Mouse (Mus musculus): Measurements from ENCODE around the gene Pik3r6. TPM values are rescaled to one million over a fixed set of nuclear protein-coding genes. Genes with fewer than 3 reads are reported as not detected.

Gene Pik3r6
- polyA plus RNA-seq, 1 experiment from 2014 or later: 5.6 TPM

- Histone ChIP-seq H3K4me1 (ENCODE audit: insufficient read depth) (peaks cover 4% of the 10 kb centered on the region; the same call in 1 of the 2 replicates), H3K9me3 (ENCODE audit: low read depth, low read length) (no peaks in the 10 kb centered on the region), H3K9ac (no peak overlapping the region), H3K4me3 (ENCODE audit: low read depth, low read length) (no peak overlapping the region), H3K36me3 (ENCODE audit: insufficient read depth) (no peaks in the 10 kb centered on the region), H3K27ac (ENCODE audit: low read depth) (no peak overlapping the region), H3K27me3 (ENCODE audit: insufficient read depth, low read length) (no peaks in the 10 kb centered on the region), H3K4me2 (no peak overlapping the region)
- no peak for TF ChIP-seq CTCF (IDR thresholded peaks at IDR 0.05; ENCODE audit: low read depth)
- WGBS: 67% methylated on average over 6 of the region's 6 CpGs
- ATAC-seq (ENCODE audit: insufficient read depth) (no peak), DNase-seq (peak; percentile 65)
Observed at GRCm38 (mm10) chr11:68477661-68478060, 25.2 kb upstream of the Pik3r6 start.

GRCm38 (mm10) chr11:68478574-68478981 lies 24.2 kb upstream of the Pik3r6 start:
- Histone ChIP-seq H3K27ac (ENCODE audit: low read depth) (peak overlapping the region; percentile 3; the same call in 1 of the 2 replicates), H3K27me3 (ENCODE audit: insufficient read depth, low read length) (no peaks in the 10 kb centered on the region), H3K4me2 (no peak overlapping the region), H3K4me3 (ENCODE audit: low read depth, low read length) (no peak overlapping the region), H3K36me3 (ENCODE audit: insufficient read depth) (no peaks in the 10 kb centered on the region), H3K4me1 (ENCODE audit: insufficient read depth) (peaks cover 4% of the 10 kb centered on the region; the same call in 1 of the 2 replicates), H3K9ac (no peak overlapping the region), H3K9me3 (ENCODE audit: low read depth, low read length) (no peaks in the 10 kb centered on the region)
- WGBS: 36% methylated on average over 3 of the region's 3 CpGs
- ATAC-seq (ENCODE audit: insufficient read depth): no peak; the same call in 1 of the 2 replicates
- peak; percentile 69 for DNase-seq
- no peak for TF ChIP-seq CTCF (IDR thresholded peaks at IDR 0.05; ENCODE audit: low read depth)

- Histone ChIP-seq H3K36me3 (ENCODE audit: insufficient read depth) (no peaks in the 10 kb centered on the region), H3K9ac (no peak overlapping the region), H3K4me2 (no peak overlapping the region), H3K4me1 (ENCODE audit: insufficient read depth) (peaks cover 4% of the 10 kb centered on the region; the same call in 1 of the 2 replicates), H3K27ac (ENCODE audit: low read depth) (no peak overlapping the region), H3K27me3 (ENCODE audit: insufficient read depth, low read length) (no peaks in the 10 kb centered on the region), H3K4me3 (ENCODE audit: low read depth, low read length) (no peak overlapping the region), H3K9me3 (ENCODE audit: low read depth, low read length) (no peaks in the 10 kb centered on the region)
- TF ChIP-seq CTCF (IDR thresholded peaks at IDR 0.05; ENCODE audit: low read depth): peak; percentile 28; the same call in 1 of the 2 replicates
- WGBS: 89% methylated on average over 4 of the region's 4 CpGs
- ATAC-seq (ENCODE audit: insufficient read depth): no peak
- DNase-seq: no peak
Observed at GRCm38 (mm10) chr11:68480660-68481059, 22.2 kb upstream of the Pik3r6 start.

DNA sequence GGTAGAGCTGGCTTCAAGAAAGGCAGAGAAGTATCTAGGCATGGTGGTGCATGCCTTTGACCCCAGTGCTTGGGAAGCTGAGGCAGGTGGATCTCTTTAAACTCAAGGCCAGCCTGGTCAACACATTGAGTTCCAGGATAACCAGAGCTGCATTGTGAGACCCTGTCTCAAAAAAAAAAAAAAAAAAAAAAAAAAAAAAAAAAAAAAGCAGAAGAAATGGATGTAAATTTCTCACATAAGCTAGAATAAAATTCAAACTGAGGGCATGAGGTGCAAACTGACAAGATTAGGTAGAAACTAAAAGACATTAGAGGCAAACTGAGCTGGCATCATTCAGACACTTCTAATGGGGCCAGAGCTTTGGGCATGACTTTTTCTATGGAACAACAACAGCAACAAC lies 20.8 kb upstream of the Pik3r6 start:
- TF ChIP-seq CTCF (IDR thresholded peaks at IDR 0.05; ENCODE audit: low read depth): no peak
- H3K9me3 ChIP-seq (ENCODE audit: low read depth, low read length): no peaks in the 10 kb centered on the region
- H3K4me1 ChIP-seq (ENCODE audit: insufficient read depth): peaks cover 4% of the 10 kb centered on the region; the same call in 1 of the 2 replicates
- no peaks in the 10 kb centered on the region for H3K36me3 ChIP-seq (ENCODE audit: insufficient read depth)
- DNase-seq (no peak), ATAC-seq (ENCODE audit: insufficient read depth) (no peak)
- no peak overlapping the region for H3K4me3 ChIP-seq (ENCODE audit: low read depth, low read length)
- no peak overlapping the region for H3K9ac ChIP-seq
- no peak overlapping the region for H3K27ac ChIP-seq (ENCODE audit: low read depth)
- H3K4me2 ChIP-seq: no peak overlapping the region
- H3K27me3 ChIP-seq (ENCODE audit: insufficient read depth, low read length): no peaks in the 10 kb centered on the region

- DNase-seq (no peak), ATAC-seq (ENCODE audit: insufficient read depth) (no peak)
- no peak overlapping the region for H3K4me3 ChIP-seq (ENCODE audit: low read depth, low read length)
- H3K27ac ChIP-seq (ENCODE audit: low read depth): no peak overlapping the region
- no peaks in the 10 kb centered on the region for H3K9me3 ChIP-seq (ENCODE audit: low read depth, low read length)
- TF ChIP-seq CTCF (IDR thresholded peaks at IDR 0.05; ENCODE audit: low read depth): no peak
- H3K4me1 ChIP-seq (ENCODE audit: insufficient read depth): peaks cover 4% of the 10 kb centered on the region; the same call in 1 of the 2 replicates
- 45% methylated on average over 6 of the region's 6 CpGs for WGBS
- no peak overlapping the region for H3K9ac ChIP-seq
- H3K36me3 ChIP-seq (ENCODE audit: insufficient read depth): no peaks in the 10 kb centered on the region
- no peak overlapping the region for H3K4me2 ChIP-seq
- no peaks in the 10 kb centered on the region for H3K27me3 ChIP-seq (ENCODE audit: insufficient read depth, low read length)
Observed at GRCm38 (mm10) chr11:68483213-68483612, 19.6 kb upstream of the Pik3r6 start.

- no peak for TF ChIP-seq CTCF (IDR thresholded peaks at IDR 0.05; ENCODE audit: low read depth)
- Histone ChIP-seq H3K9me3 (ENCODE audit: low read depth, low read length) (no peaks in the 10 kb centered on the region), H3K9ac (no peak overlapping the region), H3K36me3 (ENCODE audit: insufficient read depth) (no peaks in the 10 kb centered on the region), H3K27ac (ENCODE audit: low read depth) (no peak overlapping the region), H3K4me1 (ENCODE audit: insufficient read depth) (no peaks in the 10 kb centered on the region), H3K4me2 (no peak overlapping the region), H3K27me3 (ENCODE audit: insufficient read depth, low read length) (no peaks in the 10 kb centered on the region), H3K4me3 (ENCODE audit: low read depth, low read length) (no peak overlapping the region)
- WGBS: 66% methylated on average over 3 of the region's 3 CpGs
- DNase-seq (no peak), ATAC-seq (ENCODE audit: insufficient read depth) (no peak)
Observed at GRCm38 (mm10) chr11:68484431-68484830, 18.4 kb upstream of the Pik3r6 start.

GRCm38 (mm10) chr11:68485206-68485942 lies 17.4 kb upstream of the Pik3r6 start:
- H3K36me3 ChIP-seq (ENCODE audit: insufficient read depth): no peaks in the 10 kb centered on the region
- H3K27ac ChIP-seq (ENCODE audit: low read depth): no peak overlapping the region
- H3K4me1 ChIP-seq (ENCODE audit: insufficient read depth): no peaks in the 10 kb centered on the region
- H3K4me2 ChIP-seq: no peak overlapping the region
- H3K9me3 ChIP-seq (ENCODE audit: low read depth, low read length): no peaks in the 10 kb centered on the region
- H3K9ac ChIP-seq: no peak overlapping the region
- no peaks in the 10 kb centered on the region for H3K27me3 ChIP-seq (ENCODE audit: insufficient read depth, low read length)
- 31% methylated on average over 8 of the region's 8 CpGs for WGBS
- peak; percentile 93 for TF ChIP-seq CTCF (IDR thresholded peaks at IDR 0.05; ENCODE audit: low read depth)
- H3K4me3 ChIP-seq (ENCODE audit: low read depth, low read length): no peak overlapping the region
- DNase-seq (peak; percentile 88), ATAC-seq (ENCODE audit: insufficient read depth) (0 out of 2 replicates have a peak, but pooled peaks have one; percentile 44)

All from lung, embryonic 14.5 days (tissue).